Mouse (Mus musculus) neural tube, embryonic 11.5 days (tissue): ENCODE data around the gene Vps4b. TPM values are rescaled to one million over a fixed set of nuclear protein-coding genes. Genes with fewer than 3 reads are reported as not detected.

Experiments
- ATAC-seq: fragments of 200-750 bp; cut with Nextera tagmentation; 2 replicates; pipeline ENCODE4 v1.8.0; 2017; ENCODE audit warnings: moderate number of reproducible peaks, mild to moderate bottlenecking, moderate TSS enrichment, moderate library complexity; ENCODE audit not compliant: insufficient read depth, low FRiP score, low TSS enrichment
- DNase-seq: peaks from one replicate; pipeline ENCODE4 v3.0.0-alpha.2; 2015; ENCODE audit warnings: low spot score
- H3K27ac ChIP-seq: fragments of 300-500 bp; sonication (generic); 2 replicates; pipeline ENCODE4 v1.5.1; 2014; ENCODE audit warnings: low read depth, mild to moderate bottlenecking, low read length
- H3K27me3 ChIP-seq: fragments of 300-500 bp; sonication (generic); 2 replicates; pipeline ENCODE4 v1.6.1; 2014; ENCODE audit warnings: mild to moderate bottlenecking, low read length, mixed read lengths; ENCODE audit not compliant: control insufficient read depth, insufficient read depth
- H3K36me3 ChIP-seq: fragments of 300-500 bp; sonication (generic); 2 replicates; pipeline ENCODE4 v1.6.1; 2014; ENCODE audit warnings: mild to moderate bottlenecking, low read length, moderate library complexity, mixed read lengths; ENCODE audit not compliant: control insufficient read depth, insufficient read depth
- H3K4me1 ChIP-seq: fragments of 300-500 bp; sonication (generic); 2 replicates; pipeline ENCODE4 v1.6.1; 2014; ENCODE audit warnings: low read length, mixed read lengths; ENCODE audit not compliant: control insufficient read depth, insufficient read depth
- H3K4me2 ChIP-seq: fragments of 300-500 bp; sonication (generic); 2 replicates; pipeline ENCODE4 v1.6.1; 2014; ENCODE audit warnings: low read depth, mild to moderate bottlenecking, moderate library complexity
- H3K4me3 ChIP-seq: fragments of 300-500 bp; sonication (generic); 2 replicates; pipeline ENCODE4 v1.5.1; 2014; ENCODE audit warnings: low read depth, low read length
- H3K9ac ChIP-seq: fragments of 300-500 bp; sonication (generic); 2 replicates; pipeline ENCODE4 v1.6.1; 2014; ENCODE audit warnings: mild to moderate bottlenecking, low read length
- H3K9me3 ChIP-seq: fragments of 300-500 bp; sonication (generic); 2 replicates; pipeline ENCODE4 v1.6.1; 2016; ENCODE audit warnings: low read length; ENCODE audit not compliant: control insufficient read depth
- WGBS: fragments of 180-500 bp; shearing (Covaris S2); extraction: QIAGEN DNeasy Blood & Tissue Kit; methylation state at CpG from one replicate; pipeline ENCODE4 v1.1.7; 2014; 5-methylcytosine and 5-hydroxymethylcytosine counted together
- polyA plus RNA-seq: library from polyadenylated mRNA; unstranded; fragments of >200 nt; fragmentation: Nextera tagmentation; extraction: Ambion mirVana; gene quantifications from 2 replicates; pipeline ENCODE4 v1.2.1, GENCODE M21; 2014

Vps4b gene
- polyA plus RNA-seq, 1 experiment from 2014 or later, result 84.9 TPM

- H3K36me3 ChIP-seq, result no peaks in the 10 kb centered on the region; the same call in 1 of the 2 replicates
- H3K4me3 ChIP-seq, result peak overlapping the region; percentile 96
- no peak overlapping the region for H3K9ac ChIP-seq
- 60% methylated on average over 7 of the region's 7 CpGs for WGBS
- DNase-seq (no peak), ATAC-seq (peak; percentile 35; the same call in 1 of the 2 replicates)
- H3K4me2 ChIP-seq, result peak overlapping the region; percentile 52
- H3K27me3 ChIP-seq, result no peaks in the 10 kb centered on the region
- H3K4me1 ChIP-seq, result no peaks in the 10 kb centered on the region
- no peaks in the 10 kb centered on the region for H3K9me3 ChIP-seq
- no peak overlapping the region for H3K27ac ChIP-seq
These were observed 655 bp upstream of the Vps4b start for GRCm38 (mm10) chr1:106796987-106797779.

- WGBS, result 4% methylated on average over 50 of the region's 51 CpGs
- ATAC-seq, result peak; percentile 85
- no peaks in the 10 kb centered on the region for H3K4me1 ChIP-seq
- H3K9me3 ChIP-seq, result no peaks in the 10 kb centered on the region
- H3K9ac ChIP-seq, result peak overlapping the region; percentile 97
- no peaks in the 10 kb centered on the region for H3K27me3 ChIP-seq
- peak overlapping the region; percentile 90 for H3K27ac ChIP-seq
- no peak for DNase-seq
- H3K4me3 ChIP-seq, result peak overlapping the region; percentile 96
- H3K36me3 ChIP-seq, result no peaks in the 10 kb centered on the region; the same call in 1 of the 2 replicates
- H3K4me2 ChIP-seq, result peak overlapping the region; percentile 68
These were observed 640 bp downstream of the Vps4b start for GRCm38 (mm10) chr1:106795634-106796541.

- Histone ChIP-seq H3K27me3 (no peaks in the 10 kb centered on the region), H3K4me3 (no peak overlapping the region), H3K27ac (no peak overlapping the region), H3K36me3 (peaks cover 6% of the 10 kb centered on the region; the same call in 1 of the 2 replicates), H3K9ac (no peak overlapping the region), H3K9me3 (no peaks in the 10 kb centered on the region), H3K4me2 (no peak overlapping the region), H3K4me1 (no peaks in the 10 kb centered on the region)
- ATAC-seq, result no peak
- 86% methylated on average over 4 of the region's 4 CpGs for WGBS
- DNase-seq, result no peak
These were observed 21.6 kb downstream of the Vps4b start for GRCm38 (mm10) chr1:106774896-106775295.

- no peak for DNase-seq
- WGBS, result 93% methylated on average over 9 of the region's 9 CpGs
- Histone ChIP-seq H3K36me3 (peaks cover 3% of the 10 kb centered on the region; the same call in 1 of the 2 replicates), H3K27ac (no peak overlapping the region), H3K4me1 (no peaks in the 10 kb centered on the region), H3K4me2 (no peak overlapping the region), H3K27me3 (no peaks in the 10 kb centered on the region), H3K9me3 (no peaks in the 10 kb centered on the region), H3K9ac (no peak overlapping the region), H3K4me3 (no peak overlapping the region)
- ATAC-seq, result no peak
These were observed 22.4 kb downstream of the Vps4b start for GRCm38 (mm10) chr1:106774092-106774491.

GRCm38 (mm10) chr1:106768773-106769172 lies 27.8 kb downstream of the Vps4b start:
- Histone ChIP-seq H3K4me3 (no peak overlapping the region), H3K9me3 (no peaks in the 10 kb centered on the region), H3K27me3 (no peaks in the 10 kb centered on the region), H3K36me3 (peaks cover 5% of the 10 kb centered on the region; the same call in 1 of the 2 replicates), H3K9ac (no peak overlapping the region), H3K27ac (no peak overlapping the region), H3K4me1 (no peaks in the 10 kb centered on the region), H3K4me2 (no peak overlapping the region)
- no peak for DNase-seq
- ATAC-seq, result no peak

- H3K4me3 ChIP-seq, result no peak overlapping the region
- H3K9ac ChIP-seq, result no peak overlapping the region
- H3K4me2 ChIP-seq, result no peak overlapping the region
- H3K4me1 ChIP-seq, result no peaks in the 10 kb centered on the region
- no peak overlapping the region for H3K27ac ChIP-seq
- H3K36me3 ChIP-seq, result peaks cover 5% of the 10 kb centered on the region; the same call in 1 of the 2 replicates
- DNase-seq (no peak), ATAC-seq (no peak)
- H3K27me3 ChIP-seq, result no peaks in the 10 kb centered on the region
- WGBS, result 96% methylated on average over 8 of the region's 8 CpGs
- H3K9me3 ChIP-seq, result no peaks in the 10 kb centered on the region
These were observed 30.8 kb downstream of the Vps4b start for GRCm38 (mm10) chr1:106765771-106766170.

GRCm38 (mm10) chr1:106764846-106765245 lies 31.7 kb downstream of the Vps4b start:
- no peak overlapping the region for H3K4me3 ChIP-seq
- 0 out of 2 replicates have a peak, but pooled peaks cover 2% of the 10 kb centered on the region for H3K36me3 ChIP-seq
- no peaks in the 10 kb centered on the region for H3K9me3 ChIP-seq
- H3K27ac ChIP-seq, result no peak overlapping the region
- DNase-seq (no peak), ATAC-seq (no peak)
- H3K9ac ChIP-seq, result no peak overlapping the region
- H3K27me3 ChIP-seq, result no peaks in the 10 kb centered on the region
- no peaks in the 10 kb centered on the region for H3K4me1 ChIP-seq
- no peak overlapping the region for H3K4me2 ChIP-seq
- 93% methylated on average over 2 of the region's 2 CpGs for WGBS

- ATAC-seq, result no peak
- Histone ChIP-seq H3K9me3 (no peaks in the 10 kb centered on the region), H3K4me3 (no peak overlapping the region), H3K4me1 (no peaks in the 10 kb centered on the region), H3K4me2 (no peak overlapping the region), H3K27me3 (no peaks in the 10 kb centered on the region), H3K27ac (no peak overlapping the region), H3K36me3 (0 out of 2 replicates have a peak, but pooled peaks cover 2% of the 10 kb centered on the region), H3K9ac (no peak overlapping the region)
- DNase-seq, result no peak
- WGBS, result 92% methylated on average over 3 of the region's 3 CpGs
These were observed 32.2 kb downstream of the Vps4b start for GRCm38 (mm10) chr1:106764281-106764680.
